ENCODE assay signal across 8 mouse cellular contexts in genomic region chr4:126468925-126469324, GRCm38 (mm10). TPM values are rescaled to one million over a fixed set of nuclear protein-coding genes. Genes with fewer than 3 reads are reported as not detected.
A peak's percentile ranks its signal among the peaks of the same experiment; 100 is the strongest.
DNase-seq lines count a peak whose midpoint lies in the region; ATAC-seq and TF ChIP-seq lines count a peak whose summit lies in the region.

No protein-coding gene starts in this region.

- H3K79me2 ChIP-seq in MEL (ENCODE audit: control insufficient read depth, insufficient read depth, low read length, poor library complexity): peaks cover 10% of the 10 kb centered on the region

- TF ChIP-seq EP300 in MEL (IDR thresholded peaks at IDR 0.05; ENCODE audit: low read depth in 1 of 2, low read length in 2 of 2): peak; percentile 75 to 80

- no peak for DNase-seq in heart, postnatal 25 days (ENCODE audit: low spot score)
- DNase-seq in MEL (ENCODE audit: low read depth, low spot score): peak; percentile 89
- no peak for DNase-seq in midbrain, embryonic 11.5 days (ENCODE audit: low spot score, missing footprints)
- DNase-seq in right cerebral cortex, postnatal 25 days: no peak
- no peak for DNase-seq in gastrocnemius, postnatal 10 days

- no peaks in the 10 kb centered on the region for H3K9me3 ChIP-seq in heart, embryonic 14.5 days (ENCODE audit: control insufficient read depth, low read length)
- no peaks in the 10 kb centered on the region for H3K9me3 ChIP-seq in MEL (replicated peaks; ENCODE audit: insufficient read depth, low read length)
- no peaks in the 10 kb centered on the region for H3K9me3 ChIP-seq in midbrain, embryonic 11.5 days (ENCODE audit: control insufficient read depth, low read length)

- H3K9ac ChIP-seq in heart, embryonic 14.5 days (ENCODE audit: low read length): peak overlapping the region; percentile 91; the same call in 1 of the 2 replicates
- peak overlapping the region; percentile 54 for H3K9ac ChIP-seq in MEL (ENCODE audit: control insufficient read depth, low read depth, low read length, poor library complexity, severe bottlenecking)
- H3K9ac ChIP-seq in midbrain, embryonic 11.5 days (ENCODE audit: low read length): peak overlapping the region; percentile 97

- peak in 1 of 2 experiments; percentile 12; a peak in 1 of 4 replicates for TF ChIP-seq POLR2A in MEL (IDR thresholded peaks at IDR 0.05; ENCODE audit: control insufficient read depth in 1 of 2, insufficient read depth in 1 of 2, low read depth in 1 of 2, low read length in 2 of 2, poor library complexity in 1 of 2)

- H3K4me3 ChIP-seq in heart, embryonic 14.5 days (ENCODE audit: control insufficient read depth in 1 of 2, insufficient read depth in 1 of 2, low read depth in 1 of 2, low read length in 2 of 2): peak overlapping the region; percentile 81 to 92; a peak in 3 of 4 replicates
- H3K4me3 ChIP-seq in MEL (ENCODE audit: control insufficient read depth in 1 of 2, insufficient read depth in 1 of 2, low read depth in 2 of 2, low read length in 2 of 2): peak overlapping the region; percentile 35 to 93
- peak overlapping the region; percentile 95 for H3K4me3 ChIP-seq in midbrain, embryonic 11.5 days (ENCODE audit: low read depth, low read length)

- intact Hi-C loops in heart, postnatal 25 days (cut with DNase I): loop anchor here (5.0 kb wide), 1 partner anchor 37 kb away; no protein-coding TSS in a partner anchor

- H3K4me1 ChIP-seq in heart, embryonic 14.5 days (ENCODE audit: control insufficient read depth in 2 of 2, insufficient read depth in 2 of 2, low read length in 2 of 2): peaks cover 20 to 21% of the 10 kb centered on the region in 2 experiments
- H3K4me1 ChIP-seq in MEL (ENCODE audit: control insufficient read depth in 1 of 2, insufficient read depth in 2 of 2, low read length in 2 of 2): peaks cover 0 to 23% of the 10 kb centered on the region in 2 experiments
- H3K4me1 ChIP-seq in midbrain, embryonic 11.5 days (ENCODE audit: control insufficient read depth, insufficient read depth, low read length): peaks cover 27% of the 10 kb centered on the region

- TF ChIP-seq CTCF in MEL (IDR thresholded peaks at IDR 0.05 in 2 of 3, conservative IDR thresholded peaks at IDR 0.05 in 1 of 3; ENCODE audit: control insufficient read depth in 1 of 3, insufficient read depth in 1 of 3, low read depth in 2 of 3, low read length in 3 of 3, poor library complexity in 1 of 3, severe bottlenecking in 1 of 3): no peak

- no peaks in the 10 kb centered on the region for H3K36me3 ChIP-seq in heart, embryonic 14.5 days (ENCODE audit: control insufficient read depth, insufficient read depth, low read length)
- H3K36me3 ChIP-seq in MEL (ENCODE audit: control insufficient read depth in 1 of 2, insufficient read depth in 2 of 2, low read length in 2 of 2): peaks cover 0 to 11% of the 10 kb centered on the region in 2 experiments; a peak in 2 of 4 replicates
- H3K36me3 ChIP-seq in midbrain, embryonic 11.5 days (ENCODE audit: control insufficient read depth, insufficient read depth, low read length): no peaks in the 10 kb centered on the region

- H3K4me2 ChIP-seq in heart, embryonic 14.5 days (ENCODE audit: low read length): peak overlapping the region; percentile 81
- H3K4me2 ChIP-seq in midbrain, embryonic 11.5 days: peak overlapping the region; percentile 74

- TF ChIP-seq RAD21 in MEL (IDR thresholded peaks at IDR 0.05; ENCODE audit: low read depth, low read length): no peak

- 4% methylated on average over 8 of the region's 8 CpGs for WGBS in heart, embryonic 14.5 days
- WGBS in midbrain, embryonic 11.5 days: 2% methylated on average over 8 of the region's 8 CpGs

- ATAC-seq in heart, embryonic 14.5 days (ENCODE audit: insufficient number of reproducible peaks, insufficient read depth, low FRiP score, low read depth): no peak
- peak; percentile 67 to 78 for ATAC-seq in hematopoietic stem cell, adult 5-6 weeks (replicated peaks in 1 of 2; ENCODE audit: insufficient read depth in 1 of 2, low FRiP score in 2 of 2, low TSS enrichment in 1 of 2, low read depth in 1 of 2, poor library complexity in 2 of 2, severe bottlenecking in 2 of 2)
- ATAC-seq in midbrain, embryonic 11.5 days (ENCODE audit: low FRiP score): no peak
- ATAC-seq in cerebellum, adult (ENCODE audit: insufficient number of reproducible peaks, low FRiP score, low TSS enrichment): no peak

- H3K27ac ChIP-seq in heart, embryonic 14.5 days (replicated peaks in 1 of 2; ENCODE audit: control insufficient read depth in 1 of 2, insufficient read depth in 1 of 2, low read depth in 2 of 2, low read length in 2 of 2): peak overlapping the region in 1 of 2 experiments; percentile 12; a peak in 1 of 4 replicates
- H3K27ac ChIP-seq in MEL (ENCODE audit: control insufficient read depth, low read depth, low read length): peak overlapping the region; percentile 85
- H3K27ac ChIP-seq in midbrain, embryonic 11.5 days (ENCODE audit: low read depth, low read length): peak overlapping the region; percentile 94

- H3K27me3 ChIP-seq in heart, embryonic 14.5 days (ENCODE audit: control insufficient read depth, insufficient read depth, low read length): no peaks in the 10 kb centered on the region
- no peaks in the 10 kb centered on the region for H3K27me3 ChIP-seq in MEL (ENCODE audit: control insufficient read depth in 1 of 2, insufficient read depth in 2 of 2, low read length in 2 of 2)
- no peaks in the 10 kb centered on the region for H3K27me3 ChIP-seq in midbrain, embryonic 11.5 days (ENCODE audit: control insufficient read depth, insufficient read depth, low read length)

TF ChIP-seq in MEL, 35 proteins besides CTCF, POLR2A, EP300 and RAD21 (continues in another document):
- TF ChIP-seq CHD1 (IDR thresholded peaks at IDR 0.05; ENCODE audit: low read depth, low read length) (no peak), ZKSCAN1 (IDR thresholded peaks at IDR 0.05; ENCODE audit: low read depth, low read length) (no peak), MYB (IDR thresholded peaks at IDR 0.05; ENCODE audit: low read depth, low read length) (no peak), BHLHE40 (IDR thresholded peaks at IDR 0.05; ENCODE audit: borderline replicate concordance, low read depth, low read length) (no peak), MEF2A (IDR thresholded peaks at IDR 0.05; ENCODE audit: extremely low read depth, insufficient replicate concordance, low read depth, low read length, poor library complexity, severe bottlenecking) (no peak), NRF1 (IDR thresholded peaks at IDR 0.05; ENCODE audit: insufficient read depth, low read depth, low read length, poor library complexity, severe bottlenecking) (no peak), E2F4 (IDR thresholded peaks at IDR 0.05; ENCODE audit: borderline replicate concordance, low read depth, low read length) (no peak), CHD2 (IDR thresholded peaks at IDR 0.05; ENCODE audit: low read length) (no peak), HCFC1 (IDR thresholded peaks at IDR 0.05; ENCODE audit: low read depth, low read length) (no peak), UBTF (IDR thresholded peaks at IDR 0.05; ENCODE audit: borderline replicate concordance, insufficient read depth, low read depth, low read length) (no peak), ZMIZ1 (IDR thresholded peaks at IDR 0.05; ENCODE audit: low read depth, low read length) (peak; percentile 46), TCF12 (IDR thresholded peaks at IDR 0.05; ENCODE audit: low read depth, low read length) (peak; percentile 83), POLR2AphosphoS5 (IDR thresholded peaks at IDR 0.05; ENCODE audit: borderline replicate concordance, low read depth, low read length) (no peak), RCOR1 (IDR thresholded peaks at IDR 0.05; ENCODE audit: low read depth, low read length) (peak; percentile 41), ETS1 (IDR thresholded peaks at IDR 0.05; ENCODE audit: low read depth, low read length) (peak; percentile 79), MXI1 (IDR thresholded peaks at IDR 0.05; ENCODE audit: low read depth, low read length) (no peak; the same call in none of the 2 replicates), MYC (IDR thresholded peaks at IDR 0.05; ENCODE audit: low read depth, low read length) (no peak), SMC3 (IDR thresholded peaks at IDR 0.05; ENCODE audit: low read depth, low read length) (no peak), JUND (IDR thresholded peaks at IDR 0.05; ENCODE audit: low read depth, low read length) (no peak), ZNF384 (IDR thresholded peaks at IDR 0.05; ENCODE audit: low read depth, low read length) (no peak; the same call in 1 of the 2 replicates), MAZ (IDR thresholded peaks at IDR 0.05; ENCODE audit: low read depth, low read length) (no peak; the same call in 1 of the 2 replicates), NELFE (IDR thresholded peaks at IDR 0.05; ENCODE audit: low read depth, low read length) (peak; percentile 8; the same call in 1 of the 2 replicates), SIN3A (IDR thresholded peaks at IDR 0.05; ENCODE audit: low read length) (peak; percentile 51; the same call in 1 of the 2 replicates), USF2 (IDR thresholded peaks at IDR 0.05; ENCODE audit: borderline replicate concordance in 1 of 2, insufficient read depth in 1 of 2, low read depth in 1 of 2, low read length in 2 of 2) (no peak), MAX (IDR thresholded peaks at IDR 0.05; ENCODE audit: low read length) (no peak; the same call in 1 of the 2 replicates), GATA1 (IDR thresholded peaks at IDR 0.05; ENCODE audit: low read depth, low read length) (peak; percentile 61)

RNA-seq across cellular contexts. Expression of gene Ago1, which starts 0.5 kb away (rescaled TPM):
- 4.2 and 4.8 TPM in 2 replicates for polyA plus RNA-seq in heart, embryonic 14.5 days (2014; fragmentation: Nextera tagmentation; extraction: Ambion mirVana)
- 10 to 100 TPM; 10.7 to 12.3 TPM for total RNA-seq in heart, postnatal 25 days (2021)
- 5.4 and 6.0 TPM in 2 replicates for total RNA-seq in MEL (2012; rRNA removed)
- polyA plus RNA-seq in MEL (2012; ENCODE audit: insufficient read depth in 1 of 2, insufficient read length in 2 of 2, low read depth in 1 of 2, low replicate concordance in 2 of 2, missing spikeins in 1 of 2): 100 to 1,000 TPM in 1 of 2 experiments, 10 to 100 TPM in 1; 15.4 to 312 TPM
- total RNA-seq in hematopoietic stem cell, adult 5-6 weeks (2017): 42.6 and 43.5 TPM in 2 replicates
- 27.8 and 28.4 TPM in 2 replicates for polyA plus RNA-seq in midbrain, embryonic 11.5 days (2014; fragmentation: Nextera tagmentation; extraction: Ambion mirVana)
- 10 to 100 TPM in 1 of 2 experiments, 1 to 10 TPM in 1; 9.1 to 13.6 TPM for total RNA-seq in gastrocnemius, postnatal 10 days (2021)

RNA-seq across cellular contexts. Expression of gene Ago3, which starts 39.6 kb away (rescaled TPM):
- polyA plus RNA-seq in heart, embryonic 14.5 days (2014; fragmentation: Nextera tagmentation; extraction: Ambion mirVana): 11.1 and 12.0 TPM in 2 replicates
- total RNA-seq in heart, postnatal 25 days (2021): 10 to 100 TPM; 13.4 to 14.0 TPM
- 6.0 and 7.3 TPM in 2 replicates for total RNA-seq in MEL (2012; rRNA removed)
- polyA plus RNA-seq in MEL (2012; ENCODE audit: insufficient read depth in 1 of 2, insufficient read length in 2 of 2, low read depth in 1 of 2, low replicate concordance in 2 of 2, missing spikeins in 1 of 2): 1 to 10 TPM in 1 of 2 experiments, not detected in 1; 7.9 TPM
- total RNA-seq in hematopoietic stem cell, adult 5-6 weeks (2017): 7.5 and 13.1 TPM in 2 replicates
- 12.2 and 13.3 TPM in 2 replicates for polyA plus RNA-seq in midbrain, embryonic 11.5 days (2014; fragmentation: Nextera tagmentation; extraction: Ambion mirVana)
- total RNA-seq in gastrocnemius, postnatal 10 days (2021): 10 to 100 TPM in 1 of 2 experiments, 1 to 10 TPM in 1; 7.3 to 11.5 TPM

Comparison
In these comparisons a context has a peak if more than half of its experiments do, and no peak if none do; other contexts are left out.
1. ATAC-seq: peak in hematopoietic stem cell, adult 5-6 weeks (2 of 2); none in heart, embryonic 14.5 days (single experiment), midbrain, embryonic 11.5 days (single experiment) and cerebellum, adult (single experiment).
2. Peak in every context shown above with its lines, with median percentiles within 50 percentile points of each other: H3K4me3 ChIP-seq and H3K9ac ChIP-seq.